Mouse (Mus musculus) heart, postnatal 25 days (tissue): ENCODE results near the gene Ankrd61. TPM values are rescaled to one million over a fixed set of nuclear protein-coding genes. Genes with fewer than 3 reads are reported as not detected.

Experiments
- DNase-seq: peaks from one replicate; pipeline ENCODE4 v3.0.0; 2022; ENCODE audit warnings: low spot score
- intact Hi-C: fragments of 180-260 bp; cut with DNase I; formaldehyde crosslinking; loops from one replicate; pipeline ENCODE4 v1.15.1; 2025
- total RNA-seq, 2 experiments: library from RNA; stranded (reverse); gene quantifications; 2 replicates each; pipeline ENCODE4 v1.2.3; 2021

Ankrd61 gene
- total RNA-seq, 2 experiments from 2014 or later = not detected

DNA sequence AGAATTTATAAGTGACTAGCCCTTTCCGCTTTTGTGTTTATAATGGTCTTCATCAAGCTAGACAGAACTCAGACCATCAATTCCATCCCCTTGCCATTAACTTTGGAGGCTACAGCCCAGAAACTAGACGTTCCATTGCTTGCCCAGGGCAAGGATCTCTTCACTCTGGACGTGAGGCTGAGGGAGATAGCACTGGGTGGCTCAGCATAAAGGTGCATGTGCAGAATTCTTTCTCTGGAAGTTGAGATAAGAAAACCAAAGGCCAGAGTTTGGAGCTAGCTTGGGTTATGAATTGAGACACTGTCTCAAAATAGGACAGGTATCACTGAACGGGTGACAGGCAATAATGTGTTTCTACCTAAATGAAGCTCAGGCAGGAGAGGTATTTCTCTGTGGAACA is 6.3 kb upstream of the Ankrd61 start:
- DNase-seq = no peak
- intact Hi-C loops = no loop called here

DNA sequence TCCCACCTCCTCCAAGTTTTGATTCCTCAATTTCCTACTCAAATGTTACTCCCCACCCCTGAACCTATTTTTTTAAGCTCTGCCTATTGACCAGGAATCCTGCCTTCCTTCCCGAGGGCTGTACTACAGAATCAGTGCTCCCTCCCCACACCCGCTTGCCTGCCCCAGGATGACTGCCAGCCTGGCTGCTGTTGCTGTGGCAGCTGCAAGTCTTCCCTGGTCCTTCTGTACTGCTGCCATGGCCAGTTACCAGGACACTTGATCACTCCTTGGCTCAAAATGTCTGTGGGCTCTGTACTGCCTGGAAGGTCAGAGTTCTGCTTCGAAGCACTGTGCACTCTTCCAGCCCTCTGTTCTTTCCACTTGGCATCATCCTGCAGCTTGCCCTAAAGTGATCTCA is 4.6 kb upstream of the Ankrd61 start:
- peak; percentile 26 for DNase-seq
- intact Hi-C loops = no loop called here

DNA sequence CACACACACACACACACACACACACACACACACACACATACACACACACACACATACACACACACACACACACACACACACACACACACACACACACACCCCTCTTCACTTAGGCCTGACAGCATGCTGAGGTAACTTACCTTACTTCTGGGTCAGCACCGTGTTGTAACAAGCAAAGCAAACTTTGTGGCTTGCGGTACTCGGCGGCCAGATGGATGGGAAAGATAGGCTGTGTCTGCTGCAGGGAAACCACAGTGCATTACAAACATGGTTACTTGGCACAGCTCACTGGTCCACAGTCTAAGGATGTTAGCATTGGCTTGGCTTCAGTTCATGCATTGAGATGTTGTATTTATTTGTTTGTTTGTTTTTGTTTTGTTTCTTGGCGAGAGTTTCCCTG is 4.1 kb downstream of the Ankrd61 start:
- intact Hi-C loops = no loop called here

DNA sequence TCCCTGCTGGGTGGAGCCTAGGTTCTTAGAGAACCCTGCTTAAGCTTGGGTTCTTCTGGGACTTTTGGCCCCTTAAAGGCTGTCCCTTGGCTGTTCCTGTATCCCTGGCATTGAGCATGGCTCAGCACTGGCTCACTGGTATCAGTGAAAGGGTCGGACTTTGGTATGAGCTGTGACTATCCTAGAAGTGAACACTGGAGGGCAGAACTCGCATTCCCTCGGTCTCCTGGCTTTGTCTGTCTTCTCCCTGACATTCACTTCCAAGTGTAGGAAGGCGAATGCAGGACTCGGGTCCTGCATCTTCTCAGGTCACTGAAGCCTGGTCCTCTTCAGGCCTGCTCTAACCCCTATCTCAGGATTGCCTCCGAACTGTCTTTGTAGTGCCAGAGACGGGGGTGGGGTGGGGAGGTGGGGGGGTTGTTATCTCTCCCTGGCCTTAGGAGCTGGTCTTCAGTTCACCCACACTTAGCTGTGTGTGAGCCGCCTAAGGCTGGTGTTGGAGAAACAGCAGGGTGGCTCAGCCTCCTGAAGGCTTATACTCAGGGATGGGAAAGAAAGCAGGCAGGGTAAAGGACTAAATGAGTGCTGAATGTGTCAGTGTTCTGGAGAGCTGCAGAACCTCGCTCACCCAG is 5.1 kb downstream of the Ankrd61 start:
- intact Hi-C loops = no loop called here
- DNase-seq = no peak

More for the DNA sequence above, 4.1 kb downstream of the Ankrd61 start:
- DNase-seq = no peak

DNA sequence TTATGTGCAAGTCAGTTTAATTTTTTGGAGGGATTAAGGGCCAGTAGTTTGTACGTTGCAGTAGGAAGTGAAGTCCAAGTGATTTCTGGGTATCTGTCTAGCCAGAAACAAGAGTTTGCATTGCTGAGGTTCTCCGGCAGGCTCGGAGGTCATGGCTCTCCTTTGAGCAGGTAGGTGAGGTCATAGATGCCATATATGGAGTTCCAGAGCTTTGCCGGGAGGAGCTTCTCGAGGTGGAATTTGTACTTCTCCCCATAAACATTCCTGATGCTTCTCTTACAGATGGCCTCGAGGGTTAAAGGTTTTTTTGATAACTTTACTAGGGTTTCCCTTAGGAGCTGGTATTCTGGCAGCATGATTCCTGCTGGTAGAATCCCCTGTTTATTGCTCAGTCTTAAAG is 6.7 kb downstream of the Ankrd61 start:
- intact Hi-C loops = no loop called here
- DNase-seq = no peak

DNA sequence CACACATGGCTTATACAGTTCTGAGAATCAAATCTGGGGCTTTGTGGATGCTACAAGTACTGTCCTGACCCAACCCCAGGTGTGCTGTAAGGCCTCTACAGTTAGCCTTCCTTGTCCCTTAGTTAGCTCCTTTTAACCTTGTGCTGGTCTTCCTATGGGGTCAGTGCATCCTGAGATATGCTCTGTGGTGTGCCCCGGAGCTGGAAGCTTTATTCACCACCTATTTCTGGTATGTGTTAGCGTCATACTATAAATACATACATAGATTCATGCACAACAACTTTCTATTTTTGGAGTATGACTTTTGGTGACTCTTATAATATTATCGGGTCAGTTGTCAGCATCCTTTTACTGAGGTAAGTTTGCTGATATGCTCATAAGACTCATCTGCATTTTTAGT is 12.2 kb downstream of the Ankrd61 start:
- no peak for DNase-seq
- intact Hi-C loops = no loop called here

DNA sequence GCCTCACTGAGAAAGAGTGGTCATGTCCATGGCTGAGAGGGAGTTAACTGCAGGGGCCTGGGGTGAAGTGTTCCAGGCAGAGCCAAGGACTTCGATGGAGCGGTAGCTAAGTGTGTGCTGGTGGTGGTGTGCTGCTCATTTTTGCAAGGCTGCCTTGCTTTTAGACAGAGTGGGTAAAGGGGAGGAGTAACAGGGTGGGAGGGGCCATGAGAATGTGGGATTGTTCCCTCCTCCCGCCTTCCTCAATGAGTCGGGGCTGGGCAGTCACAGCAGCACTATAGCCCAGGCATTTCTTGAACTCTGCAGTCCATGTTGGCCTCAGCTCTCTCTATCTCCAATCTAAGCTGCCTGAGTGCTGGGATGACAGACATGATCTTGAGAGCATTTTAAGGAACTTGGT is 22.9 kb downstream of the Ankrd61 start:
- intact Hi-C loops = no loop called here
- DNase-seq = no peak

DNA sequence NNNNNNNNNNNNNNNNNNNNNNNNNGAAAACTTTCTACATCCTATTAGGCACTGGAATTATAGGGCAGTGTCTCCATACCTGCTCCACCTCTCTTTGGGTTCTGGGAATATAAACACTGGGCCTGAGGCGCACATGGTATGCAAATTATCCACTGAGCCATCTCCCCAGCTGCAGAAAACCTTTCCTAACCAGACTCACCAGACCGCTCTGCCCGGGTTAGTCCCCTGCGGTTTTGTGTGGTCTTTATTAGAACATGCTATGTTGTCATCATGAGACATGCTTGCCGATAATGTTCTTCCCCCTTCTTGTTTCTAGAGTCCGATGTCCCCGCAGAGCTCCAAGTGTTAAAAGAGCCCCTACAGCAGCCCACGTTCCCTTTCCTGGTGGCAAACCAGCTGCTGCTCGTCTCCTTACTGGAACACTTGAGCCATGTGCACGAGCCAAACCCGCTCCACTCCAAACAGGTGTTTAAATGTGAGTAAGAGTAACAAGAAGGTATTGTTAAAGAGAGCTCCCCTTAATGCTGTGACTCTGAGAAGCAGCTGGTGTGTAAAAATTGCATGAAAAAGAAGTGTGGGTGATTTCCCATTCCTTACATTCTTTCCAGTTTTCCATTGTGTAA is 25.8 kb downstream of the Ankrd61 start:
- no peak for DNase-seq
- intact Hi-C loops = no loop called here

Other genes with a start within 250 kb of the Ankrd61 start
- 1 to 10 TPM; 6.7 to 7.3 TPM for gene Usp42, start 165.4 kb downstream of the Ankrd61 start, total RNA-seq
- 10 to 100 TPM; 18.2 TPM for gene Eif2ak1, start 79.9 kb downstream of the Ankrd61 start, total RNA-seq
- 10 to 100 TPM; 34.9 to 35.0 TPM for gene Aimp2, start 12.2 kb upstream of the Ankrd61 start, total RNA-seq
- 1 to 10 TPM; 3.8 to 3.9 TPM for gene Pms2, start 12.3 kb upstream of the Ankrd61 start, total RNA-seq
- gene Gm42421, start 30.5 kb upstream of the Ankrd61 start, total RNA-seq = not detected
- under 1 TPM; 0.10 to 0.39 TPM for gene Rsph10b, start 35.4 kb upstream of the Ankrd61 start, total RNA-seq
- gene Ccz1, start 117.2 kb upstream of the Ankrd61 start, total RNA-seq = 10 to 100 TPM; 25.0 to 26.0 TPM
- not detected for gene Ocm, start 129.0 kb upstream of the Ankrd61 start, total RNA-seq
- gene Lmtk2, start 202.8 kb upstream of the Ankrd61 start, total RNA-seq = 10 to 100 TPM; 23.7 to 25.8 TPM